Mouse (Mus musculus) ES-Bruce4 (cell line): Measurements from ENCODE around the gene Syne1. TPM values are rescaled to one million over a fixed set of nuclear protein-coding genes. Genes with fewer than 3 reads are reported as not detected.

Experiments used
- H3K27ac ChIP-seq: 2 replicates; pipeline ENCODE4 v1.5.1; 2012; ENCODE audit warnings: low read length, inconsistent platforms; ENCODE audit not compliant: insufficient read depth
- H3K27me3 ChIP-seq: 2 replicates; pipeline ENCODE4 v1.6.1; 2012; ENCODE audit warnings: mild to moderate bottlenecking, low read length, inconsistent platforms; ENCODE audit not compliant: control insufficient read depth, poor library complexity, insufficient read depth, severe bottlenecking
- H3K36me3 ChIP-seq: 2 replicates; pipeline ENCODE4 v1.6.1; 2012; ENCODE audit warnings: inconsistent platforms, mild to moderate bottlenecking, low read length, moderate library complexity; ENCODE audit not compliant: control insufficient read depth, poor library complexity, insufficient read depth, severe bottlenecking
- H3K4me1 ChIP-seq: one replicate; pipeline ENCODE4 v1.8.1; 2011; ENCODE audit warnings: low read length; ENCODE audit not compliant: control insufficient read depth, insufficient read depth
- H3K4me3 ChIP-seq: 2 replicates; pipeline ENCODE4 v1.5.1; 2011; ENCODE audit warnings: low read depth, mild to moderate bottlenecking, low read length
- H3K9ac ChIP-seq: 2 replicates; pipeline ENCODE4 v1.6.1; 2012; ENCODE audit warnings: low read depth, mild to moderate bottlenecking, inconsistent platforms; ENCODE audit not compliant: poor library complexity, severe bottlenecking
- H3K9me3 ChIP-seq: replicated peaks from 2 replicates; pipeline ENCODE4 v1.6.1; 2012; ENCODE audit warnings: mild to moderate bottlenecking, low read length, inconsistent platforms; ENCODE audit not compliant: control insufficient read depth, poor library complexity, insufficient read depth, severe bottlenecking
- CTCF ChIP-seq: IDR thresholded peaks from one replicate; pipeline ENCODE4 v1.8.1; 2011; ENCODE audit warnings: low read depth, low read length
- EP300 ChIP-seq: IDR thresholded peaks from 2 replicates; pipeline ENCODE4 v1.6.1; 2011; ENCODE audit warnings: low read depth, low read length; ENCODE audit not compliant: insufficient read depth
- POLR2A ChIP-seq: IDR thresholded peaks from one replicate; pipeline ENCODE4 v1.8.1; 2011; ENCODE audit warnings: low read length; ENCODE audit not compliant: insufficient read depth
- polyA plus RNA-seq: library from polyadenylated mRNA; stranded (reverse); fragments of >200 nt; gene quantifications from 2 replicates; pipeline ENCODE4 v1.2.4, GENCODE M21; 2011; ENCODE audit warnings: low read depth; ENCODE audit not compliant: missing spikeins, insufficient read depth, insufficient read length

Syne1 gene
- polyA plus RNA-seq, 1 experiment = 3.2 TPM

GRCm38 (mm10) chr10:5560526-5560925, 9.2 kb upstream of the Syne1 start:
- Histone ChIP-seq H3K27ac (peak overlapping the region; percentile 18; the same call in 1 of the 2 replicates), H3K9ac (no peak overlapping the region), H3K36me3 (no peaks in the 10 kb centered on the region), H3K9me3 (no peaks in the 10 kb centered on the region), H3K4me3 (no peak overlapping the region), H3K27me3 (no peaks in the 10 kb centered on the region), H3K4me1 (peaks cover 3% of the 10 kb centered on the region)
- no peak for TF ChIP-seq POLR2A
- TF ChIP-seq CTCF = no peak
- 0 out of 2 replicates have a peak, but pooled peaks have one; percentile 23 for TF ChIP-seq EP300

GRCm38 (mm10) chr10:5558808-5559207, 7.5 kb upstream of the Syne1 start:
- Histone ChIP-seq H3K36me3 (no peaks in the 10 kb centered on the region), H3K4me1 (peaks cover 3% of the 10 kb centered on the region), H3K9ac (no peak overlapping the region), H3K4me3 (no peak overlapping the region), H3K9me3 (no peaks in the 10 kb centered on the region), H3K27me3 (no peaks in the 10 kb centered on the region), H3K27ac (no peak overlapping the region)
- TF ChIP-seq EP300 (no peak), POLR2A (no peak), CTCF (no peak)

GRCm38 (mm10) chr10:5554941-5555340, 3.7 kb upstream of the Syne1 start:
- no peaks in the 10 kb centered on the region for H3K36me3 ChIP-seq
- no peak overlapping the region for H3K4me3 ChIP-seq
- H3K27me3 ChIP-seq = no peaks in the 10 kb centered on the region
- H3K27ac ChIP-seq = no peak overlapping the region
- no peaks in the 10 kb centered on the region for H3K9me3 ChIP-seq
- H3K4me1 ChIP-seq = no peaks in the 10 kb centered on the region
- TF ChIP-seq CTCF = peak; percentile 56
- TF ChIP-seq EP300 = no peak
- H3K9ac ChIP-seq = no peak overlapping the region

- no peak overlapping the region for H3K9ac ChIP-seq
- H3K4me3 ChIP-seq = peak overlapping the region; percentile 74
- H3K27me3 ChIP-seq = no peaks in the 10 kb centered on the region
- TF ChIP-seq EP300 (peak; percentile 75; the same call in 1 of the 2 replicates), CTCF (peak; percentile 28), POLR2A (no peak)
- no peaks in the 10 kb centered on the region for H3K9me3 ChIP-seq
- H3K27ac ChIP-seq = no peak overlapping the region
- no peaks in the 10 kb centered on the region for H3K4me1 ChIP-seq
- H3K36me3 ChIP-seq = no peaks in the 10 kb centered on the region
Observed at GRCm38 (mm10) chr10:5550168-5551021, 887 bp downstream of the Syne1 start.

- Histone ChIP-seq H3K9ac (no peak overlapping the region), H3K27ac (no peak overlapping the region), H3K4me3 (peak overlapping the region; percentile 74), H3K36me3 (no peaks in the 10 kb centered on the region), H3K9me3 (no peaks in the 10 kb centered on the region), H3K27me3 (no peaks in the 10 kb centered on the region), H3K4me1 (no peaks in the 10 kb centered on the region)
- TF ChIP-seq CTCF (no peak), EP300 (no peak), POLR2A (no peak)
Observed at GRCm38 (mm10) chr10:5549871-5550167, 1.5 kb downstream of the Syne1 start.

- H3K27me3 ChIP-seq = no peaks in the 10 kb centered on the region
- no peaks in the 10 kb centered on the region for H3K9me3 ChIP-seq
- no peak overlapping the region for H3K9ac ChIP-seq
- no peaks in the 10 kb centered on the region for H3K4me1 ChIP-seq
- TF ChIP-seq POLR2A (no peak), EP300 (no peak), CTCF (no peak)
- no peak overlapping the region for H3K27ac ChIP-seq
- no peak overlapping the region for H3K4me3 ChIP-seq
- H3K36me3 ChIP-seq = no peaks in the 10 kb centered on the region
Observed at GRCm38 (mm10) chr10:5548651-5549050, 2.6 kb downstream of the Syne1 start.
